Mouse (Mus musculus): ENCODE results near the gene Fam210b. TPM values are rescaled to one million over a fixed set of nuclear protein-coding genes. Genes with fewer than 3 reads are reported as not detected.

The Fam210b gene
- total and polyA plus RNA-seq, 3 experiments: 11.0 to 37.9 (median 14.7) TPM

DNA sequence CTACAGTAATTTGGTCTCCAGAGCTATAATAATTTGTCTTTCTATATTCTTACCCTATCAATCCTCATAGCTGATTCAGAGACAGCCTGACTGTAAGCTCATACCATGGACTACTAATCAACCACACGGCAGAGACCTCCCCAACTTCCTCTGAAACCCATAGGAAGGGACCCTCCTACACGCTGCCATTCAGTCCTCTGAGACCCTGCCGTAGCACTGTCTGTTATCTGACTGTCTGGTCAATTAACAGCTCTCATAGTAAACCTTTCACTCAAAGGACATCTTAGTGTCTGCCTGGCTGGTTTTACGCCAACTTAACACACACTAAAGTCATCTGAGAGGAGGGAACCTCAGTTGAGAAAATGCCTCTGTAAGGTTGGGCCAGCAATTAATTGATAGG is 38.8 kb upstream of the Fam210b start:
- Histone ChIP-seq H3K4me1 (ENCODE audit: insufficient read depth, low read depth, low read length) (no peaks in the 10 kb centered on the region), H3K27me3 (ENCODE audit: insufficient read depth, low read length) (no peaks in the 10 kb centered on the region), H3K36me3 (replicated peaks) (peaks cover 2% of the 10 kb centered on the region), H3K4me3 (ENCODE audit: low read depth, low read length) (no peak overlapping the region), H3K9me3 (replicated peaks) (peaks cover 27% of the 10 kb centered on the region)
- ATAC-seq (ENCODE audit: extremely low read depth, insufficient number of reproducible peaks, low FRiP score, poor library complexity, severe bottlenecking): no peak
- TF ChIP-seq POLR2AphosphoS5 (IDR thresholded peaks at IDR 0.05; ENCODE audit: insufficient replicate concordance, low read depth, low read length): no peak
- DNase-seq (ENCODE audit: low spot score): no peak

DNA sequence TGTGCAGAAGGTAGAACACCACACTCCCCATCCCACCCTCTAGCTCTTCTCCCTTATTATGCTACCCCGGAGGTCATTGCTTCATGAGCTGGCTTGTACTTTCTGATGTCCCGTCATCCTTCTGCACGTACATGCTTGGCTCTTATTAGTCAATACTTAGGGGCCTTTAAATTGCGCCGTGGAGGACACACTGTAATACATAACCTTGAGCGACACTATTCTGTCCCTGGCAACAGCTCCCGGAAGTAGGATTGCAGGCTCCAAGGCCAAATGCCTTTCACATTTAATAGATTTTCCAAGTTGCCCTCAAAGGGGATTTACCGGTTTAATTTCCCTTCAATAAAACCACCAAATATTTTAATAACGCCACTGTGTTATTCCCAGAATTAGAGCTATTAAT is 33.6 kb upstream of the Fam210b start:
- H3K27me3 ChIP-seq (ENCODE audit: insufficient read depth, low read length): no peaks in the 10 kb centered on the region
- DNase-seq (ENCODE audit: low spot score): no peak
- no peak for TF ChIP-seq GATA2 (IDR thresholded peaks at IDR 0.05; ENCODE audit: borderline replicate concordance, low read depth, low read length)
- TF ChIP-seq POLR2AphosphoS5 (IDR thresholded peaks at IDR 0.05; ENCODE audit: insufficient replicate concordance, low read depth, low read length): no peak
- TF ChIP-seq CTCF (IDR thresholded peaks at IDR 0.05; ENCODE audit: low read depth, low read length): no peak
- no peak for ATAC-seq (ENCODE audit: extremely low read depth, insufficient number of reproducible peaks, low FRiP score, poor library complexity, severe bottlenecking)
- H3K36me3 ChIP-seq (replicated peaks): peaks cover 2% of the 10 kb centered on the region
- peaks cover 32% of the 10 kb centered on the region for H3K9me3 ChIP-seq (replicated peaks)
- H3K4me1 ChIP-seq (ENCODE audit: insufficient read depth, low read depth, low read length): no peaks in the 10 kb centered on the region
- H3K4me3 ChIP-seq (ENCODE audit: low read depth, low read length): no peak overlapping the region

GRCm38 (mm10) chr2:172320878-172321277 is 24.5 kb upstream of the Fam210b start:
- H3K27me3 ChIP-seq (ENCODE audit: insufficient read depth, low read length): no peaks in the 10 kb centered on the region
- DNase-seq (ENCODE audit: low spot score): no peak
- no peaks in the 10 kb centered on the region for H3K4me1 ChIP-seq (ENCODE audit: insufficient read depth, low read depth, low read length)
- no peak for TF ChIP-seq GATA1 (IDR thresholded peaks at IDR 0.05; ENCODE audit: borderline replicate concordance, low read length)
- no peak for TF ChIP-seq CTCF (IDR thresholded peaks at IDR 0.05; ENCODE audit: low read depth, low read length)
- TF ChIP-seq POLR2AphosphoS5 (IDR thresholded peaks at IDR 0.05; ENCODE audit: insufficient replicate concordance, low read depth, low read length): no peak
- no peak for TF ChIP-seq TAL1 (conservative IDR thresholded peaks at IDR 0.05; ENCODE audit: low read depth, low read length)
- no peak for TF ChIP-seq GATA2 (IDR thresholded peaks at IDR 0.05; ENCODE audit: borderline replicate concordance, low read depth, low read length)
- no peak for ATAC-seq (ENCODE audit: extremely low read depth, insufficient number of reproducible peaks, low FRiP score, poor library complexity, severe bottlenecking)
- peaks cover 58% of the 10 kb centered on the region for H3K9me3 ChIP-seq (replicated peaks)
- H3K36me3 ChIP-seq (replicated peaks): no peaks in the 10 kb centered on the region
- no peak overlapping the region for H3K4me3 ChIP-seq (ENCODE audit: low read depth, low read length)

DNA sequence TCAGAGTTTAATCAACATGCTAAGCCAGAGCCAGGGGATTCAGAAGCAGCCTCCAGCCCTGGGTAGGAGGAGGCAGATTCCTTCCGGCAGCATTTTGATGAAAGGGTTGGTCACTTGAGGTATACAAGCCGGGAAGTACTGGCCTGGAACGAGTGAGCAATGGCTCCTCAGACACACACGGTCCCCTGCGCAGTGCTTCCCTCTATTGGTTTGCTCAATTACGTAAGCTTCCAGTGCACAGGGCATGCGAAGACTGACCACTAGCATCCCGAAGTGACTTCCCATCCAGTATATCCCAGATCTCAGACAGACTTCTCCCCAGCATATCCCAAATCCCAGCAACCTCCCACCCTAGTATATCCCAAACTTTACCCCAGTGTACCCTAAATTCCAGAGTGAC is 17.1 kb upstream of the Fam210b start:
- Histone ChIP-seq H3K36me3 (replicated peaks) (no peaks in the 10 kb centered on the region), H3K4me3 (ENCODE audit: low read depth, low read length) (no peak overlapping the region), H3K4me1 (ENCODE audit: insufficient read depth, low read depth, low read length) (no peaks in the 10 kb centered on the region), H3K9me3 (replicated peaks) (peaks cover 18% of the 10 kb centered on the region), H3K27me3 (ENCODE audit: insufficient read depth, low read length) (no peaks in the 10 kb centered on the region)
- TF ChIP-seq TAL1 (conservative IDR thresholded peaks at IDR 0.05; ENCODE audit: low read depth, low read length): no peak
- TF ChIP-seq POLR2AphosphoS5 (IDR thresholded peaks at IDR 0.05; ENCODE audit: insufficient replicate concordance, low read depth, low read length): no peak
- no peak for TF ChIP-seq CTCF (IDR thresholded peaks at IDR 0.05; ENCODE audit: low read depth, low read length)
- no peak for TF ChIP-seq GATA2 (IDR thresholded peaks at IDR 0.05; ENCODE audit: borderline replicate concordance, low read depth, low read length)
- no peak for TF ChIP-seq GATA1 (IDR thresholded peaks at IDR 0.05; ENCODE audit: borderline replicate concordance, low read length)
- no peak for ATAC-seq (ENCODE audit: extremely low read depth, insufficient number of reproducible peaks, low FRiP score, poor library complexity, severe bottlenecking)
- no peak for DNase-seq (ENCODE audit: low spot score)

- ATAC-seq (ENCODE audit: extremely low read depth, insufficient number of reproducible peaks, low FRiP score, poor library complexity, severe bottlenecking): no peak
- H3K27me3 ChIP-seq (ENCODE audit: insufficient read depth, low read length): no peaks in the 10 kb centered on the region
Measured at GRCm38 (mm10) chr2:172329179-172329578, 16.2 kb upstream of the Fam210b start.

GRCm38 (mm10) chr2:172338206-172338942 is 7.0 kb upstream of the Fam210b start:
- H3K9me3 ChIP-seq (replicated peaks): peaks cover 2% of the 10 kb centered on the region; the same call in 1 of the 2 replicates
- TF ChIP-seq TAL1 (conservative IDR thresholded peaks at IDR 0.05; ENCODE audit: low read depth, low read length) (no peak), POLR2AphosphoS5 (IDR thresholded peaks at IDR 0.05; ENCODE audit: insufficient replicate concordance, low read depth, low read length) (no peak), GATA1 (IDR thresholded peaks at IDR 0.05; ENCODE audit: borderline replicate concordance, low read length) (no peak), GATA2 (IDR thresholded peaks at IDR 0.05; ENCODE audit: borderline replicate concordance, low read depth, low read length) (no peak), CTCF (IDR thresholded peaks at IDR 0.05; ENCODE audit: low read depth, low read length) (no peak)
- H3K4me1 ChIP-seq (ENCODE audit: insufficient read depth, low read depth, low read length): no peaks in the 10 kb centered on the region
- ATAC-seq (ENCODE audit: extremely low read depth, insufficient number of reproducible peaks, low FRiP score, poor library complexity, severe bottlenecking) (no peak), DNase-seq (ENCODE audit: low spot score) (no peak)
- no peak overlapping the region for H3K4me3 ChIP-seq (ENCODE audit: low read depth, low read length)
- no peaks in the 10 kb centered on the region for H3K36me3 ChIP-seq (replicated peaks)
- peaks cover 2% of the 10 kb centered on the region for H3K27me3 ChIP-seq (ENCODE audit: insufficient read depth, low read length)

More at GRCm38 (mm10) chr2:172329179-172329578, 16.2 kb upstream of the Fam210b start:
- no peaks in the 10 kb centered on the region for H3K36me3 ChIP-seq (replicated peaks)
- TF ChIP-seq CTCF (IDR thresholded peaks at IDR 0.05; ENCODE audit: low read depth, low read length): no peak
- TF ChIP-seq TAL1 (conservative IDR thresholded peaks at IDR 0.05; ENCODE audit: low read depth, low read length): no peak
- no peak for TF ChIP-seq GATA1 (IDR thresholded peaks at IDR 0.05; ENCODE audit: borderline replicate concordance, low read length)
- no peak for TF ChIP-seq GATA2 (IDR thresholded peaks at IDR 0.05; ENCODE audit: borderline replicate concordance, low read depth, low read length)
- TF ChIP-seq POLR2AphosphoS5 (IDR thresholded peaks at IDR 0.05; ENCODE audit: insufficient replicate concordance, low read depth, low read length): no peak
- peaks cover 14% of the 10 kb centered on the region for H3K9me3 ChIP-seq (replicated peaks)
- DNase-seq (ENCODE audit: low spot score): no peak
- H3K4me1 ChIP-seq (ENCODE audit: insufficient read depth, low read depth, low read length): no peaks in the 10 kb centered on the region
- no peak overlapping the region for H3K4me3 ChIP-seq (ENCODE audit: low read depth, low read length)
